Mouse (Mus musculus) macrophage (primary cell): Measurements from ENCODE around the gene Gm21904. TPM values are rescaled to one million over a fixed set of nuclear protein-coding genes. Genes with fewer than 3 reads are reported as not detected.
"Not testable (repeated sequence)": the region's sequence is repeated elsewhere in the genome, so short reads cannot be mapped to it uniquely, and the experiment has no call there.

Source experiments
- H3K27ac ChIP-seq: fragments of 350-480 bp; formaldehyde crosslinking; 2 replicates; pipeline ENCODE4 v1.9.0; 2021
- H3K36me3 ChIP-seq: fragments of 350-480 bp; formaldehyde crosslinking; 2 replicates; pipeline ENCODE4 v1.9.0; 2021; ENCODE audit errors: inconsistent target
- H3K4me3 ChIP-seq: fragments of 350-480 bp; formaldehyde crosslinking; 2 replicates; pipeline ENCODE4 v1.9.0; 2021; ENCODE audit errors: inconsistent target
- H3K79me2 ChIP-seq: fragments of 350-480 bp; formaldehyde crosslinking; 2 replicates; pipeline ENCODE4 v1.9.0; 2021; ENCODE audit errors: inconsistent target
- WGBS: methylation state at CpG from one replicate; pipeline ENCODE4 v1.1.7; 2026; ENCODE audit warnings: inconsistent platforms; ENCODE audit not compliant: missing documents; 5-methylcytosine and 5-hydroxymethylcytosine counted together
- polyA plus RNA-seq: library from polyadenylated mRNA; stranded (reverse); fragments of 250-400 nt; gene quantifications from 3 replicates; pipeline ENCODE4 v1.2.4, GENCODE M21; 2018; ENCODE audit warnings: inconsistent platforms
- total RNA-seq, 78 experiments: library from RNA; depleted of rRNA; stranded (reverse); fragments of 250-400 nt; gene quantifications; 1 replicate in 9 of 78; 2 replicates in 24 of 78; 3 replicates in 43 of 78; 4 replicates in 2 of 78; pipeline ENCODE4 v1.2.4; 2018; ENCODE audit warnings: inconsistent platforms in 56 of 78

The Gm21904 gene
- not detected for total RNA-seq (2018; cell fraction: chromatin; rRNA removed)
- not detected for total RNA-seq (2018; cell fraction: cytosol; rRNA removed)
- total RNA-seq (2018; cell fraction: nucleus; rRNA removed), result not detected
- not detected in 3 replicates for polyA plus RNA-seq

DNA sequence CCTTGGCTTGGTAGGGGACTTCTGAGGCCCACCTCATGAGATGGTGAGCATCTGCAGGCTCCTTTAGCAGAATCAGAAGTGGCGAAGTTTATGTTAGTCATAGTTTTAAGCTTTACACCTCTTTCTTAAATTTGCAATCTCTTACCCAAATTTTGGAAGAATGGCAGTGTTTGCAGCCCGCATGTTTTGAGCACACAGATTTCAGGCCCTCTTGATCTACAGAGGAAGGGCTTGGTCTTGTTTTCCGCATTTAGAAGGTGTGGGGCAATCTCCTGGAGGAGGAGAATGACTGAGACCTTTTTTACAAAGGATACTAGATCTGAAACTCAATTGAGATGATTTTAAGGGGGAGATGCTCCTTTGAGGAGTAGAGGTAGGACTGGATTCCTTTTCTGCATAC is at the start of gene Gm21904:
Gene Gm21904 (minus strand): TSS at position 101 of the 400 bp plus-strand sequence.
- no CpG with 5 or more reads among the region's 3 CpGs for WGBS
- not testable (repeated sequence) for H3K36me3 ChIP-seq

DNA sequence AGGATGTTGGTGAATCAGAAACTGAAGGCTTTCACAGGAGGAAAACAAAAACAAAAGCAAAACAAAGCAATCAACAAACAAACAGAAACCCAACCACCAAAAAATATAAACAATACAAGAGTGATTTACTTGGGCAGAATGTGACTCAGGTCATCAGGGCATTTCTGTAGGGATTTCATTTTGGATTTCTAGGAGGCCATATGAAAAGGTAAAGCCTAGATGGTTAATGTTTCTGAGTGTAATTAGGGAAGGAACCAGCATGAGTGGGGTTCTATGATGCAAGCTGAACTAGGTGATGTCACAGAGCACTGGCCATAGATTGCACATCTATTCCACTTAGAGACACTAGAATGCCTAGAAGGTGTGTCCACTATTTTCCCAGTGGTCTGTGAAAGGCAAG is 28.4 kb upstream of the Gm21904 start, which contains the start of the genes Gm20772 and Gm20831:
Gene Gm20772 (plus strand): TSS at position 301 of the 400 bp plus-strand sequence.
Gene Gm20831 (plus strand): TSS at position 301 of the 400 bp plus-strand sequence.
- not testable (repeated sequence) for H3K27ac ChIP-seq, H3K79me2 ChIP-seq, H3K4me3 ChIP-seq, H3K36me3 ChIP-seq

More for the DNA sequence above, at the start of gene Gm21904:
- H3K27ac ChIP-seq, H3K4me3 ChIP-seq, H3K79me2 ChIP-seq: not testable (repeated sequence)

Other genes starting within 250 kb of the Gm21904 start
- not detected in 3 replicates for gene Gm20772, start 28.5 kb upstream of the Gm21904 start, polyA plus RNA-seq
- not detected in 3 replicates for gene Gm20831, start 28.5 kb upstream of the Gm21904 start, polyA plus RNA-seq
- gene Srsy, start 91.1 kb upstream of the Gm21904 start, polyA plus RNA-seq, result not detected in 3 replicates
- gene Gm21764, start 215.5 kb upstream of the Gm21904 start, polyA plus RNA-seq, result not detected in 3 replicates
- not detected in 3 replicates for gene Ssty1, start 242.8 kb upstream of the Gm21904 start, polyA plus RNA-seq